ENCODE assay signal across 10 mouse cellular contexts in genomic region chr2:153087091-153087490, GRCm38 (mm10).
"Had no signal": no experiment of that assay in that cellular context is flagged by ENCODE, and none has a peak within 500 bp of the region (broad histone marks: within the 10 kb centered on the region; RNA-seq: fewer than 3 reads in every experiment).

No protein-coding gene starts in this region.

- DNase-seq: kidney, adult 11 months; kidney, adult 8-10 months; kidney, postnatal 10 days; kidney, postnatal 36 days; liver, embryonic 13.5 days; lung, adult 2 months; lung, postnatal 14 days; midbrain, embryonic 14.5 days; thymus, adult 18-20 months; thymus, postnatal 4 days had no signal
